Mouse (Mus musculus): ENCODE measurements around the gene Tmem44.

- TF ChIP-seq POLR2A (IDR thresholded peaks at IDR 0.05; ENCODE audit: control insufficient read depth, extremely low read depth, insufficient read depth, low read length, poor library complexity) (no peak), CTCF (IDR thresholded peaks at IDR 0.05; ENCODE audit: borderline replicate concordance, control insufficient read depth, extremely low read depth, insufficient read depth, low read length, poor library complexity) (no peak)
These were observed 81.7 kb downstream of the Tmem44 start for GRCm38 (mm10) chr16:30468944-30469343.

Data from thymus, adult 2 months (tissue).